Mouse (Mus musculus): ENCODE data around the gene Barhl1.

The Barhl1 gene

GRCm38 (mm10) chr2:28860678-28861423 is 55.6 kb downstream of the Barhl1 start:
- DNase-seq (ENCODE audit: low spot score in 2 of 2): no peak

GRCm38 (mm10) chr2:28859303-28859702 is 57.2 kb downstream of the Barhl1 start:
- no peak for DNase-seq (ENCODE audit: low spot score in 2 of 2)
